In genomic region chr12:52624871-52625270, GRCm38 (mm10) we compare ENCODE assay signal across 23 mouse cellular contexts.
DNase-seq lines count a peak whose midpoint lies in the region; ATAC-seq and TF ChIP-seq lines count a peak whose summit lies in the region.
"Had no signal": no experiment of that assay in that cellular context is flagged by ENCODE, and none has a peak within 500 bp of the region (broad histone marks: within the 10 kb centered on the region; RNA-seq: fewer than 3 reads in every experiment).

No protein-coding gene starts in this region.

- no peaks in the 10 kb centered on the region for H3K9me3 ChIP-seq in MEL (replicated peaks; ENCODE audit: insufficient read depth, low read length)
- no peaks in the 10 kb centered on the region for H3K9me3 ChIP-seq in intestine, embryonic 15.5 days
- H3K9me3 ChIP-seq: embryonic facial prominence, embryonic 15.5 days; forebrain, embryonic 10.5 days; G1E; heart, embryonic 13.5 days had no signal

- TF ChIP-seq RAD21 in MEL (IDR thresholded peaks at IDR 0.05; ENCODE audit: low read depth, low read length), result no peak

- peak; percentile 29 to 38 for DNase-seq in cerebellum, postnatal 10 days
- no peak for DNase-seq in cerebellum, adult 11 months
- peak; percentile 43 for DNase-seq in MEL (ENCODE audit: low read depth, low spot score)
- DNase-seq in urinary bladder, adult 18-20 months (ENCODE audit: low spot score in 2 of 2), result no peak
- DNase-seq: adrenal gland, postnatal 25 days; B cell, adult 2 months; cerebellum, adult 11-12 months; cerebellum, adult 9-10 months; embryo, embryonic 11 days; gastrocnemius, postnatal 10 days; heart, postnatal 36 days; kidney, adult 18-20 months had no signal

- peaks cover 15 to 25% of the 10 kb centered on the region in 2 experiments for H3K4me1 ChIP-seq in MEL (ENCODE audit: control insufficient read depth in 1 of 2, insufficient read depth in 2 of 2, low read length in 2 of 2)
- H3K4me1 ChIP-seq in intestine, embryonic 15.5 days (replicated peaks), result no peaks in the 10 kb centered on the region
- H3K4me1 ChIP-seq: embryonic facial prominence, embryonic 15.5 days had no signal

- no peak overlapping the region for H3K4me3 ChIP-seq in MEL (ENCODE audit: control insufficient read depth in 1 of 2, insufficient read depth in 1 of 2, low read depth in 2 of 2, low read length in 2 of 2)
- H3K4me3 ChIP-seq in intestine, embryonic 15.5 days (replicated peaks), result no peak overlapping the region
- H3K4me3 ChIP-seq: embryonic facial prominence, embryonic 15.5 days; erythroblast, embryonic 14.5 days; forebrain, embryonic 10.5 days; heart, embryonic 13.5 days had no signal

- no peaks in the 10 kb centered on the region for H3K79me2 ChIP-seq in MEL (ENCODE audit: control insufficient read depth, insufficient read depth, low read length, poor library complexity)

- peak in 1 of 2 experiments; percentile 56; a peak in 2 of 4 replicates for TF ChIP-seq EP300 in MEL (IDR thresholded peaks at IDR 0.05; ENCODE audit: low read depth in 1 of 2, low read length in 2 of 2)

- no peak for TF ChIP-seq CTCF in MEL (IDR thresholded peaks at IDR 0.05 in 2 of 3, conservative IDR thresholded peaks at IDR 0.05 in 1 of 3; ENCODE audit: control insufficient read depth in 1 of 3, insufficient read depth in 1 of 3, low read depth in 2 of 3, low read length in 3 of 3, poor library complexity in 1 of 3, severe bottlenecking in 1 of 3)

- no peak overlapping the region for H3K9ac ChIP-seq in MEL (ENCODE audit: control insufficient read depth, low read depth, low read length, poor library complexity, severe bottlenecking)
- H3K9ac ChIP-seq in intestine, embryonic 15.5 days, result no peak overlapping the region
- H3K9ac ChIP-seq: embryonic facial prominence, embryonic 15.5 days; heart, embryonic 13.5 days had no signal

- 58% methylated on average over 1 of the region's 1 CpGs for WGBS in intestine, embryonic 15.5 days

- H3K4me2 ChIP-seq in intestine, embryonic 15.5 days (replicated peaks), result no peak overlapping the region
- H3K4me2 ChIP-seq: embryonic facial prominence, embryonic 15.5 days; heart, embryonic 13.5 days had no signal

- H3K36me3 ChIP-seq in MEL (ENCODE audit: control insufficient read depth in 1 of 2, insufficient read depth in 2 of 2, low read length in 2 of 2), result peaks cover 0 to 41% of the 10 kb centered on the region in 2 experiments; a peak in 2 of 4 replicates
- no peaks in the 10 kb centered on the region for H3K36me3 ChIP-seq in intestine, embryonic 15.5 days
- H3K36me3 ChIP-seq: embryonic facial prominence, embryonic 15.5 days; forebrain, embryonic 10.5 days; G1E; heart, embryonic 13.5 days had no signal

- no peak overlapping the region; the same call in 1 of the 2 replicates for H3K27ac ChIP-seq in MEL (ENCODE audit: control insufficient read depth, low read depth, low read length)
- no peak overlapping the region for H3K27ac ChIP-seq in intestine, embryonic 15.5 days
- H3K27ac ChIP-seq: embryonic facial prominence, embryonic 15.5 days; forebrain, embryonic 10.5 days; heart, embryonic 13.5 days; hindbrain, postnatal 0 days had no signal

- TF ChIP-seq POLR2A in MEL (IDR thresholded peaks at IDR 0.05; ENCODE audit: control insufficient read depth in 1 of 2, insufficient read depth in 1 of 2, low read depth in 1 of 2, low read length in 2 of 2, poor library complexity in 1 of 2), result no peak

- no peaks in the 10 kb centered on the region for H3K27me3 ChIP-seq in MEL (ENCODE audit: control insufficient read depth in 1 of 2, insufficient read depth in 2 of 2, low read length in 2 of 2)
- H3K27me3 ChIP-seq in intestine, embryonic 15.5 days (replicated peaks), result no peaks in the 10 kb centered on the region
- H3K27me3 ChIP-seq: embryonic facial prominence, embryonic 15.5 days; heart, embryonic 13.5 days had no signal

- 0 out of 2 replicates have a peak, but pooled peaks have one; percentile 25 for ATAC-seq in common myeloid progenitor, adult 5-6 weeks (replicated peaks; ENCODE audit: low read depth, poor library complexity, severe bottlenecking)
- ATAC-seq in neutrophil, adult 5-6 weeks (ENCODE audit: extremely low read depth, insufficient number of reproducible peaks, low FRiP score, poor library complexity, severe bottlenecking), result 0 out of 2 replicates have a peak, but pooled peaks have one; percentile 8
- ATAC-seq in intestine, embryonic 15.5 days, result no peak
- ATAC-seq: CD4-positive, CD25-positive, alpha-beta regulatory T cell, adult 4 months; forebrain, embryonic 14.5 days; hindbrain, postnatal 0 days had no signal

TF ChIP-seq in MEL, 35 proteins besides CTCF, POLR2A, EP300 and RAD21:
- TF ChIP-seq CHD1 (IDR thresholded peaks at IDR 0.05; ENCODE audit: low read depth, low read length) (no peak), ZNF384 (IDR thresholded peaks at IDR 0.05; ENCODE audit: low read depth, low read length) (peak; percentile 55), HCFC1 (IDR thresholded peaks at IDR 0.05; ENCODE audit: low read depth, low read length) (no peak), GATA1 (IDR thresholded peaks at IDR 0.05; ENCODE audit: low read depth, low read length) (peak; percentile 44; the same call in 1 of the 2 replicates), UBTF (IDR thresholded peaks at IDR 0.05; ENCODE audit: borderline replicate concordance, insufficient read depth, low read depth, low read length) (no peak), ETS1 (IDR thresholded peaks at IDR 0.05; ENCODE audit: low read depth, low read length) (0 out of 2 replicates have a peak, but pooled peaks have one; percentile 33)
TF ChIP-seq in MEL: peak in this region for 3.

Comparison
In these comparisons a context has a peak if more than half of its experiments do, and no peak if none do; other contexts are left out.
1. DNase-seq: peak in cerebellum, postnatal 10 days (2 of 2) and MEL (single experiment); none in cerebellum, adult 11 months (single experiment) and urinary bladder, adult 18-20 months (0 of 2).